Mouse (Mus musculus): ENCODE data around the gene Fut11. TPM values are rescaled to one million over a fixed set of nuclear protein-coding genes. Genes with fewer than 3 reads are reported as not detected.

Gene Fut11
- polyA plus RNA-seq, 1 experiment from 2014 or later: 15.3 TPM

DNA sequence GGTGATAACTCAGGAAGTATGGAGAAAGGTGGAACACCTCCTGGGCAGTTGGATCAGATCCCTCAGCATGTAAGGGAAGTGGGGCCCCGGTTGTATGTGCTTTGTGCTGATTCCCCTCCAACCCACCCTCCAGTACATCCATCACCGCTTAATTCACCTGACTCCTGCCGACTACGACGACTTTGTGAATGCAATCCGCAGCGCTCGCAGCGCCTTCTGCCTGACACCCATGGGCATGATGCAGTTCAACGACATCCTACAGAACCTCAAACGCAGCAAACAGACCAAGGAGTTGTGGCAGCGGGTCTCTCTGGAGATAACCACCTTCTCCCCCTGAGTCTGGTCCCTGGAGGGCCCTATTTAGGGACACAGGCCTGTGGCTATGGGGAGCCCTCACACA is 28.2 kb downstream of the Fut11 start:
- Histone ChIP-seq H3K4me2 (no peak overlapping the region), H3K4me3 (no peak overlapping the region), H3K9me3 (no peaks in the 10 kb centered on the region), H3K27me3 (replicated peaks) (no peaks in the 10 kb centered on the region), H3K27ac (replicated peaks) (no peak overlapping the region), H3K36me3 (peaks cover 100% of the 10 kb centered on the region), H3K4me1 (peaks cover 17% of the 10 kb centered on the region), H3K9ac (no peak overlapping the region)
- 87% methylated on average over 12 of the region's 12 CpGs for WGBS
- ATAC-seq (ENCODE audit: extremely low read depth, insufficient number of reproducible peaks, low FRiP score, low TSS enrichment): no peak

DNA sequence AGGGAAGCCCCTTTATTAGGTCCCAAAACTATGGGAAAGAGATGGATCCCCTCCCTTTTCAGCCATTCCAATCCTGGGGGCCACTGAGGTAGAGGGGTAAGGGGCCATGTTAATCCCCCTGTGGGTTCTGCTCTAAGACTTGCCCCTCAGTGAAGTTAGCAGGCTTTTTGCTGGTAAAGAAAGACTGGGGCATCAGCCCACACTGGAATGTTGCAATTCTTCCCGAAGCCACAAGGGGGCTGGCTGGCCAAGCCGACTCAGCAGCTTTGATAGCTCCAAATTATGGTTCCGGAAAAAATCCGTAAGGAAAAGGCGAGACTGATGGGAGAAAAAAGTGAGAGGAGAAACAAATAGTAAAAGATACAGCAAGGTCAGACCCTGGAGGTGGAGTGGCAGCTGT is 29.3 kb downstream of the Fut11 start:
- Histone ChIP-seq H3K27me3 (replicated peaks) (no peaks in the 10 kb centered on the region), H3K27ac (replicated peaks) (no peak overlapping the region), H3K9me3 (no peaks in the 10 kb centered on the region), H3K4me1 (peaks cover 17% of the 10 kb centered on the region), H3K4me2 (no peak overlapping the region), H3K4me3 (no peak overlapping the region), H3K9ac (no peak overlapping the region; the same call in 1 of the 2 replicates), H3K36me3 (peaks cover 100% of the 10 kb centered on the region)
- ATAC-seq (ENCODE audit: extremely low read depth, insufficient number of reproducible peaks, low FRiP score, low TSS enrichment): no peak
- WGBS: 21% methylated on average over 5 of the region's 5 CpGs

- H3K36me3 ChIP-seq: peaks cover 100% of the 10 kb centered on the region
- no peaks in the 10 kb centered on the region for H3K27me3 ChIP-seq (replicated peaks)
- peak overlapping the region; percentile 78 for H3K27ac ChIP-seq (replicated peaks)
- H3K4me1 ChIP-seq: peaks cover 17% of the 10 kb centered on the region
- H3K9me3 ChIP-seq: no peaks in the 10 kb centered on the region
- peak overlapping the region; percentile 71 for H3K9ac ChIP-seq
- ATAC-seq (ENCODE audit: extremely low read depth, insufficient number of reproducible peaks, low FRiP score, low TSS enrichment): no peak
- 0 out of 2 replicates have a peak overlapping the region, but pooled peaks have one; percentile 5 for H3K4me3 ChIP-seq
- H3K4me2 ChIP-seq: peak overlapping the region; percentile 16; the same call in 1 of the 2 replicates
- WGBS: 22% methylated on average over 6 of the region's 6 CpGs
These were observed 31.0 kb downstream of the Fut11 start for GRCm38 (mm10) chr14:20725660-20726339.

DNA sequence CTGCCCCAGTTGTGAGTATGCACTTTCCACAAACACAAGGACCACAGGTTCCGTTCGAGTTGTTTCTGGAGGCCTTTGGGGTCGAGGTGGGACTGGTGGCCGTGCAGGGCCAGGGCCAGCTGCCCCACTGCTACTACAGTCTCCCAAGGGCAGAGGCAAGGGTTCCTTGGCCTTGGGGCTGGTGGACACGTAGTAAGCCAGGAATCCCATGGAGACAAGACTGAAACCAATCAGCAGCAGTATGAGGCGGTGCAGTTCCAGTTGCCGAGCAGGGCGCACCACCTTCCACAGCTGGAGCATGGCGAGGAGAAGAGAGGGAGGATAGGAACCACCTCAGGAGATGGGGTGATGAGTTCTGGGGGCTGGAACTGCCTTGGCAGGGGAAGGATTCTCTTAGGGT is 35.1 kb downstream of the Fut11 start:
- H3K36me3 ChIP-seq: peaks cover 77% of the 10 kb centered on the region
- no peak for ATAC-seq (ENCODE audit: extremely low read depth, insufficient number of reproducible peaks, low FRiP score, low TSS enrichment)

GRCm38 (mm10) chr14:20730853-20731602 is 36.3 kb downstream of the Fut11 start:
- peaks cover 37% of the 10 kb centered on the region for H3K4me1 ChIP-seq
- no peak overlapping the region for H3K27ac ChIP-seq (replicated peaks)
- no peak overlapping the region for H3K4me3 ChIP-seq
- no peaks in the 10 kb centered on the region for H3K27me3 ChIP-seq (replicated peaks)
- H3K36me3 ChIP-seq: peaks cover 77% of the 10 kb centered on the region
- no peak overlapping the region for H3K9ac ChIP-seq
- 87% methylated on average over 9 of the region's 9 CpGs for WGBS
- H3K4me2 ChIP-seq: no peak overlapping the region
- no peak for ATAC-seq (ENCODE audit: extremely low read depth, insufficient number of reproducible peaks, low FRiP score, low TSS enrichment)
- no peaks in the 10 kb centered on the region for H3K9me3 ChIP-seq

More for the DNA sequence above, 35.1 kb downstream of the Fut11 start:
- H3K27ac ChIP-seq (replicated peaks): no peak overlapping the region
- H3K27me3 ChIP-seq (replicated peaks): no peaks in the 10 kb centered on the region
- no peaks in the 10 kb centered on the region for H3K9me3 ChIP-seq
- peaks cover 37% of the 10 kb centered on the region for H3K4me1 ChIP-seq
- 83% methylated on average over 9 of the region's 9 CpGs for WGBS
- H3K9ac ChIP-seq: no peak overlapping the region
- no peak overlapping the region for H3K4me2 ChIP-seq
- no peak overlapping the region for H3K4me3 ChIP-seq

DNA sequence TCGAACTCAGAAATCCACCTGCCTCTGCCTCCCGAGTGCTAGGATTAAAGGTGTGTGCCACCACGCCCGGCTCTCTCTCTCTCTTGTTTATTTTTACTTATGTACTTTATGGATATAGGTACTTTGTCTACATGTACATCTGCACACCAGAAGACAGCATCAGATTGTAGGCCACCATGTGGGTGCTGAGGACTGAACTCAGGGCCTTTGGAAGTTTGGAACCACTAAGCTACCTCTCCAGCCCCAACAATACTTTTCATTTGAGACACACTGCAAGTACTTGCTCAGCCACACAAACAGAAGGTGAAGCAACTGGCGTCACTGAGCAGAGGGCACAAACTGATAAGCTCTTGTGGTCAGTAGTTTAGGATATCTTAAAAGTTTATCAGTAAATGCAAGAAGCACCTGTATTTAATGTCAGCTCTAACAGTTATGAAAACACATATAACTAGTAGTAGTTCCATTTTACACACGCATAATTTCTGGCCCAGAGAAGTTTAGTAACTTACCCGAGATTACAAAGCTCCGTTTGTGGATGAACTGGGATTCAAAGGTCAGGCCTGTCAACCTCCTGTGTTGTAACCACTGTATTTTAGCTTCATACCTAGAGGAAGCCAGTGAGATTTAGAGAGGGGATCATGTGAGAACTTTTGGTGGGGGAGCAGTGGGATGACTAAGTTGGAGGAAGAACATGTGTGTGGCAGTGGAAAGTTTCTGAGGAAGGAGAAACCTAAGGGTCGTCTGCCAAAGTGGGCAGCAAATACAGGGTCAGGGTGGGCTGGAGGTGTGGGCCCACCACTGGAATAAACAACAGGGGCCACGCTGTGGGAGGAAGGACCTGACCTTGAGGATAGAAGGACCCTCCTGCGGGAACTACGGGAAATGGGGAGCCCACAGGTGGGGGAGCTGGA is 38.5 kb downstream of the Fut11 start:
- Histone ChIP-seq H3K4me2 (peak overlapping the region; percentile 88), H3K27me3 (replicated peaks) (no peaks in the 10 kb centered on the region), H3K27ac (replicated peaks) (peak overlapping the region; percentile 93), H3K9me3 (no peaks in the 10 kb centered on the region), H3K4me3 (peak overlapping the region; percentile 78), H3K9ac (peak overlapping the region; percentile 98), H3K36me3 (peaks cover 74% of the 10 kb centered on the region), H3K4me1 (peaks cover 50% of the 10 kb centered on the region)
- 36% methylated on average over 12 of the region's 12 CpGs for WGBS
- ATAC-seq (ENCODE audit: extremely low read depth, insufficient number of reproducible peaks, low FRiP score, low TSS enrichment): no peak

DNA sequence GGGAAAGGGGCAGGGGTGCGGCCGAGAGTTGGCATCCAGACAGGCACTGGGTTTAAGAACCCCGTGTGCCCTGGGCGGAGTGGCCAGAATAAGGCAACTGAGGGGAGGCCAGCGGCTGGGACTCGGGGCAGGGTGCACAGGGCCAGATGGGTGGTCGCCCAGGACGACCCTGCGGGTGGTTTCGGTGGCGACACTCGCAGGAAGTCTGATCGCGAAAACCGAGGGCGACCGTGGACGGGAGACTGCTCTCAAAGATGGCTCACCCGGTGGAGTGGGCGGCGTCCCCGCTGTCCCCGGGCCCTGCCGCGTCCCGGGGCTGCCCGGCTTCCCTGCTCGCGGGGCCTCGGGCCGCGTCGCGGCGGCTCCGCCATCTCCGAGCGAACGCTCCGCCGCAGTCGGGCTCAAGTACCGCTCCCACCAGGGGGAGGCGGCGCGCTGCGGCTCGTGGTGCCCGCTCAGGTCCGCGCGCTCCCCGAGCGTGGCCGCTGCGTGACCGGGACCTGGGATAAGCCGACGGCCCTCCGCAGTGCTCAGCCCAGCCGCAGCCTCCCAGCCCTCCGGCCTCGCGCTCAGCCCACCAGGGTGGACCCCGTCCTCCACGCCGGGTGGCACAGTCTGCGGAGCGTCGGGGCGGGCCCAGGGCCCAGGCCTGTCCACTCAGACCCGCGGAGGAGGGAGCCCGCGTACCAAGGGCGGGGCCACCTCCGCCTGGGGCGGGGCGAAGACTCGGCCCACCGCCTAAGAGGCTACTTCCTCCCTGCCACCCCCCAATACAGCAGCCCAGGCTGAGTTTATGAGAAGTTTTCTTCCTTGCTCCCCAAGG is 39.4 kb downstream of the Fut11 start, which contains the start of gene Ndst2:
Gene Ndst2, minus strand, starts transcription at position 611 of the 823 bp plus-strand sequence.
- Histone ChIP-seq H3K9me3 (no peaks in the 10 kb centered on the region), H3K9ac (peak within 1 kb of the TSS; percentile 98), H3K27me3 (replicated peaks) (no peaks in the 10 kb centered on the region), H3K4me3 (peak within 1 kb of the TSS; percentile 78), H3K27ac (replicated peaks) (peak within 1 kb of the TSS; percentile 93), H3K36me3 (peaks cover 74% of the 10 kb centered on the region), H3K4me1 (peaks cover 56% of the 10 kb centered on the region), H3K4me2 (peak within 1 kb of the TSS; percentile 88)
- WGBS: under 1% methylated on average over 81 of the region's 81 CpGs
- peak; percentile 97 for ATAC-seq (ENCODE audit: extremely low read depth, insufficient number of reproducible peaks, low FRiP score, low TSS enrichment)

GRCm38 (mm10) chr14:20735052-20735451 is 40.3 kb downstream of the Fut11 start:
- peak overlapping the region; percentile 98 for H3K9ac ChIP-seq
- H3K4me2 ChIP-seq: peak overlapping the region; percentile 88
- H3K9me3 ChIP-seq: no peaks in the 10 kb centered on the region
- 42% methylated on average over 2 of the region's 2 CpGs for WGBS
- H3K27ac ChIP-seq (replicated peaks): peak overlapping the region; percentile 93
- H3K36me3 ChIP-seq: peaks cover 74% of the 10 kb centered on the region
- H3K4me1 ChIP-seq: peaks cover 56% of the 10 kb centered on the region
- ATAC-seq (ENCODE audit: extremely low read depth, insufficient number of reproducible peaks, low FRiP score, low TSS enrichment): no peak
- H3K4me3 ChIP-seq: 0 out of 2 replicates have a peak overlapping the region, but pooled peaks have one; percentile 78
- H3K27me3 ChIP-seq (replicated peaks): no peaks in the 10 kb centered on the region

DNA sequence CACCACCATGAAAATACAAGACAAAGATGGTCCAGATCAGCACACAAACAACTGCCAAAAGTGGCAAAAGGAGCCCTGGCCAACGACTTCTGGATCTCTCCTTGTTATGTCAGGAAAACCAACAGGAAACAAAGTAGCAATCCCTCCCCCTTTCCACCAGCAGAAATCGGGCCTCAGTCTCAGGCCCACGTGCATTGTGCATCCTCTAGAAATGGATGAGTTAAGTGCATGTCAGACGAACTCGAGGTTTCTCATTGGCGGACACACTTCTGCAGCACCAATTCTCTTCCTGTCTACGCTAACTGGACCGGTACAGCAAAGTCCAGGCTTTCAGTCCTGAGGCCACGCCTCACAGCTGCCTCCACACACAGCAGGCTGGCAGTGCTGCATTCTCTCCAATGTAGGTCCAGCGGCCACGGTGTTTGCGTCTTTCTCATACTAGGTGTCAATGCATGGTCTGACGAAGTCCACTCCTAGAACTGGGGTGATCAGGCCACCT is 41.2 kb downstream of the Fut11 start:
- WGBS: 77% methylated on average over 13 of the region's 13 CpGs
- H3K4me2 ChIP-seq: no peak overlapping the region
- H3K27ac ChIP-seq (replicated peaks): peak overlapping the region; percentile 93
- peaks cover 74% of the 10 kb centered on the region for H3K36me3 ChIP-seq
- no peak overlapping the region for H3K4me3 ChIP-seq
- H3K9ac ChIP-seq: no peak overlapping the region
- no peaks in the 10 kb centered on the region for H3K27me3 ChIP-seq (replicated peaks)
- no peak for ATAC-seq (ENCODE audit: extremely low read depth, insufficient number of reproducible peaks, low FRiP score, low TSS enrichment)
- H3K9me3 ChIP-seq: no peaks in the 10 kb centered on the region
- H3K4me1 ChIP-seq: peaks cover 56% of the 10 kb centered on the region

DNA sequence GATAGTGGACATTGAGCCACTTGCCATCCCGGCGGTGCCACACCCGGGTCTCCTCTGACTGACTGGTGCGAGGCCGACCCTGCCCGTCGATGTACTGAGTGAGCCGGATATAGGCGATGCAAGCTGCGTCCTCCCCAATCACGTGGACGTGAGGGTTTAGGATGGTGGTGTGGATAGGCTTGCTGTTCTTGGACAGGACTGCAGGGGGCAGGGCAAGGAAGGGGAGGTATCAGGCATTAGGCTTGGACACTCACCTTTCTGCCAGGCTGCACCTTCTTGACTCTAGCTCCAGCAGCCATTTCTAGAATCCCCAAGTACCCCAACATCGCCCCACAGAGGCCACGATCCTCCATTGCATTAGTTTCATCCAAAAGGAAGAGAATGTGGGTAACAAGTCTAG is 42.5 kb downstream of the Fut11 start:
- Histone ChIP-seq H3K4me1 (peaks cover 51% of the 10 kb centered on the region), H3K27ac (replicated peaks) (peak overlapping the region; percentile 28; the same call in 1 of the 2 replicates), H3K36me3 (peaks cover 75% of the 10 kb centered on the region), H3K27me3 (replicated peaks) (no peaks in the 10 kb centered on the region), H3K9me3 (no peaks in the 10 kb centered on the region), H3K9ac (peak overlapping the region; percentile 52; the same call in 1 of the 2 replicates), H3K4me3 (no peak overlapping the region), H3K4me2 (no peak overlapping the region)
- WGBS: 25% methylated on average over 14 of the region's 14 CpGs
- ATAC-seq (ENCODE audit: extremely low read depth, insufficient number of reproducible peaks, low FRiP score, low TSS enrichment): no peak

All from heart, embryonic 13.5 days (tissue).